Mouse (Mus musculus) brain, embryonic 14.5 days (tissue): ENCODE results near the gene Cers5.

Experiments used
- CTCF ChIP-seq: fragments of 200-500 bp; IDR thresholded peaks from 2 replicates; pipeline ENCODE4 v1.5.1; 2012; ENCODE audit warnings: inconsistent platforms, mild to moderate bottlenecking, moderate library complexity, borderline replicate concordance; ENCODE audit not compliant: insufficient read depth, insufficient read length; ENCODE audit errors: extremely low read depth
- POLR2A ChIP-seq: fragments of 200-500 bp; IDR thresholded peaks from 2 replicates; pipeline ENCODE4 v1.6.1; 2012; ENCODE audit warnings: mild to moderate bottlenecking, inconsistent platforms, borderline replicate concordance; ENCODE audit not compliant: poor library complexity, insufficient read depth, insufficient read length, severe bottlenecking; ENCODE audit errors: extremely low read depth

DNA sequence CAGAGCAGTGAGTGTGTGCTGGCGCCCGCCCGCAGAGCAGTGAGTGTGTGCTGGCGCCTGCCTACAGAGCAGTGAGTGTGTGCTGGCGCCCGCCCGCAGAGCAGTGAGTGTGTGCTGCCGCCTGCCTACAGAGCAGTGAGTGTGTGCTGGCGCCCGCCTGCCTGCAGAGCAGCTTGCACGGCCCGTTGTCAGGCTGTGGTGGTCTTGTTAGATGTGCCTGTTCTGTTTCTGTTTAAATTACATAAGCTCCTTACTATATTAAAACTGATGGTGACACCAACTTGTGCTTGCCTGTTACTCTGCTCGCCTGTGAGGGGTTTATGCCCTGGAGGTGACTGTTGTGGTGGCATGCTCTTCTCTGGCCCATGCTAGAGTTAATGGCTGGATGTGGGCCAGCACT lies 64.5 kb downstream of the Cers5 start:
- TF ChIP-seq CTCF (no peak), POLR2A (no peak)
